Mouse (Mus musculus): ENCODE results near the gene Icam4. TPM values are rescaled to one million over a fixed set of nuclear protein-coding genes. Genes with fewer than 3 reads are reported as not detected.
"Not testable (repeated sequence)": the region's sequence is repeated elsewhere in the genome, so short reads cannot be mapped to it uniquely, and the experiment has no call there.

Icam4 gene
- polyA plus RNA-seq, 1 experiment from 2014 or later, result 0.65 TPM

- Histone ChIP-seq H3K9ac (ENCODE audit: low read depth, low read length) (no peak overlapping the region), H3K4me3 (ENCODE audit: low read depth, low read length) (no peak overlapping the region), H3K4me1 (ENCODE audit: control insufficient read depth, insufficient read depth, low read length) (no peaks in the 10 kb centered on the region), H3K27ac (replicated peaks; ENCODE audit: low read depth, low read length) (no peak overlapping the region), H3K4me2 (ENCODE audit: low read depth, low read length) (no peak overlapping the region), H3K36me3 (ENCODE audit: control insufficient read depth, insufficient read depth, low read length) (peaks cover 45% of the 10 kb centered on the region), H3K27me3 (replicated peaks; ENCODE audit: control insufficient read depth, insufficient read depth, low read length) (no peaks in the 10 kb centered on the region), H3K9me3 (ENCODE audit: control insufficient read depth, low read length) (no peaks in the 10 kb centered on the region)
- ATAC-seq (ENCODE audit: low read depth), result no peak
- no peak for DNase-seq (ENCODE audit: low spot score)
- WGBS, result 92% methylated on average over 9 of the region's 10 CpGs
Measured at GRCm38 (mm10) chr9:21007313-21007952, 21.7 kb upstream of the Icam4 start.

GRCm38 (mm10) chr9:21008007-21008406 is 21.2 kb upstream of the Icam4 start:
- WGBS, result 86% methylated on average over 7 of the region's 7 CpGs
- H3K27me3 ChIP-seq (replicated peaks; ENCODE audit: control insufficient read depth, insufficient read depth, low read length), result no peaks in the 10 kb centered on the region
- H3K9me3 ChIP-seq (ENCODE audit: control insufficient read depth, low read length), result no peaks in the 10 kb centered on the region
- H3K4me3 ChIP-seq (ENCODE audit: low read depth, low read length), result no peak overlapping the region
- no peak for DNase-seq (ENCODE audit: low spot score)
- no peak for ATAC-seq (ENCODE audit: low read depth)
- H3K4me1 ChIP-seq (ENCODE audit: control insufficient read depth, insufficient read depth, low read length), result no peaks in the 10 kb centered on the region
- H3K36me3 ChIP-seq (ENCODE audit: control insufficient read depth, insufficient read depth, low read length), result peaks cover 45% of the 10 kb centered on the region
- no peak overlapping the region for H3K9ac ChIP-seq (ENCODE audit: low read depth, low read length)
- H3K27ac ChIP-seq (replicated peaks; ENCODE audit: low read depth, low read length), result no peak overlapping the region
- H3K4me2 ChIP-seq (ENCODE audit: low read depth, low read length), result no peak overlapping the region

- Histone ChIP-seq H3K36me3 (ENCODE audit: control insufficient read depth, insufficient read depth, low read length) (peaks cover 35% of the 10 kb centered on the region), H3K9me3 (ENCODE audit: control insufficient read depth, low read length) (no peaks in the 10 kb centered on the region), H3K27ac (replicated peaks; ENCODE audit: low read depth, low read length) (no peak overlapping the region), H3K27me3 (replicated peaks; ENCODE audit: control insufficient read depth, insufficient read depth, low read length) (peaks cover 10% of the 10 kb centered on the region), H3K4me1 (ENCODE audit: control insufficient read depth, insufficient read depth, low read length) (no peaks in the 10 kb centered on the region), H3K9ac (ENCODE audit: low read depth, low read length) (no peak overlapping the region), H3K4me3 (ENCODE audit: low read depth, low read length) (no peak overlapping the region), H3K4me2 (ENCODE audit: low read depth, low read length) (no peak overlapping the region)
- no peak for ATAC-seq (ENCODE audit: low read depth)
- 54% methylated on average over 2 of the region's 2 CpGs for WGBS
- no peak for DNase-seq (ENCODE audit: low spot score)
Measured at GRCm38 (mm10) chr9:21010362-21010761, 18.8 kb upstream of the Icam4 start.

- H3K36me3 ChIP-seq (ENCODE audit: control insufficient read depth, insufficient read depth, low read length), result peaks cover 30% of the 10 kb centered on the region
- H3K27me3 ChIP-seq (replicated peaks; ENCODE audit: control insufficient read depth, insufficient read depth, low read length), result peaks cover 17% of the 10 kb centered on the region
- H3K27ac ChIP-seq (replicated peaks; ENCODE audit: low read depth, low read length); H3K9ac ChIP-seq (ENCODE audit: low read depth, low read length); H3K4me1 ChIP-seq (ENCODE audit: control insufficient read depth, insufficient read depth, low read length); H3K9me3 ChIP-seq (ENCODE audit: control insufficient read depth, low read length); ATAC-seq (ENCODE audit: low read depth); H3K4me2 ChIP-seq (ENCODE audit: low read depth, low read length); H3K4me3 ChIP-seq (ENCODE audit: low read depth, low read length); DNase-seq (ENCODE audit: low spot score): not testable (repeated sequence)
- WGBS, result 63% methylated on average over 9 of the region's 9 CpGs
Measured at GRCm38 (mm10) chr9:21010939-21011541, 18.1 kb upstream of the Icam4 start.

GRCm38 (mm10) chr9:21011846-21012312 is 17.3 kb upstream of the Icam4 start:
- 37% methylated on average over 5 of the region's 5 CpGs for WGBS
- peaks cover 25% of the 10 kb centered on the region for H3K27me3 ChIP-seq (replicated peaks; ENCODE audit: control insufficient read depth, insufficient read depth, low read length)
- H3K4me1 ChIP-seq (ENCODE audit: control insufficient read depth, insufficient read depth, low read length), result no peaks in the 10 kb centered on the region
- DNase-seq (ENCODE audit: low spot score) (no peak), ATAC-seq (ENCODE audit: low read depth) (no peak)
- peak overlapping the region; percentile 33; the same call in 1 of the 2 replicates for H3K27ac ChIP-seq (replicated peaks; ENCODE audit: low read depth, low read length)
- peaks cover 23% of the 10 kb centered on the region for H3K36me3 ChIP-seq (ENCODE audit: control insufficient read depth, insufficient read depth, low read length)
- no peaks in the 10 kb centered on the region for H3K9me3 ChIP-seq (ENCODE audit: control insufficient read depth, low read length)
- H3K4me3 ChIP-seq (ENCODE audit: low read depth, low read length), result no peak overlapping the region
- H3K4me2 ChIP-seq (ENCODE audit: low read depth, low read length), result no peak overlapping the region
- no peak overlapping the region for H3K9ac ChIP-seq (ENCODE audit: low read depth, low read length)

- 36% methylated on average over 1 of the region's 1 CpGs for WGBS
- no peak overlapping the region for H3K4me2 ChIP-seq (ENCODE audit: low read depth, low read length)
- no peaks in the 10 kb centered on the region for H3K4me1 ChIP-seq (ENCODE audit: control insufficient read depth, insufficient read depth, low read length)
- ATAC-seq (ENCODE audit: low read depth) (no peak), DNase-seq (ENCODE audit: low spot score) (no peak)
- no peak overlapping the region for H3K9ac ChIP-seq (ENCODE audit: low read depth, low read length)
- no peaks in the 10 kb centered on the region for H3K9me3 ChIP-seq (ENCODE audit: control insufficient read depth, low read length)
- H3K4me3 ChIP-seq (ENCODE audit: low read depth, low read length), result no peak overlapping the region
- peak overlapping the region; percentile 33; the same call in 1 of the 2 replicates for H3K27ac ChIP-seq (replicated peaks; ENCODE audit: low read depth, low read length)
- H3K36me3 ChIP-seq (ENCODE audit: control insufficient read depth, insufficient read depth, low read length), result peaks cover 18% of the 10 kb centered on the region
- peaks cover 30% of the 10 kb centered on the region for H3K27me3 ChIP-seq (replicated peaks; ENCODE audit: control insufficient read depth, insufficient read depth, low read length)
Measured at GRCm38 (mm10) chr9:21012368-21012767, 16.8 kb upstream of the Icam4 start.

GRCm38 (mm10) chr9:21014691-21015570 is 14.2 kb upstream of the Icam4 start:
- H3K36me3 ChIP-seq (ENCODE audit: control insufficient read depth, insufficient read depth, low read length), result no peaks in the 10 kb centered on the region
- H3K27me3 ChIP-seq (replicated peaks; ENCODE audit: control insufficient read depth, insufficient read depth, low read length), result peaks cover 33% of the 10 kb centered on the region
- H3K9ac ChIP-seq (ENCODE audit: low read depth, low read length), result peak overlapping the region; percentile 54
- peak; percentile 69 for ATAC-seq (ENCODE audit: low read depth)
- peak overlapping the region; percentile 43 for H3K4me3 ChIP-seq (ENCODE audit: low read depth, low read length)
- 2% methylated on average over 23 of the region's 29 CpGs for WGBS
- H3K4me1 ChIP-seq (ENCODE audit: control insufficient read depth, insufficient read depth, low read length), result no peaks in the 10 kb centered on the region
- no peaks in the 10 kb centered on the region for H3K9me3 ChIP-seq (ENCODE audit: control insufficient read depth, low read length)
- peak overlapping the region; percentile 68 for H3K4me2 ChIP-seq (ENCODE audit: low read depth, low read length)
- DNase-seq (ENCODE audit: low spot score), result peak; percentile 77
- no peak overlapping the region for H3K27ac ChIP-seq (replicated peaks; ENCODE audit: low read depth, low read length)

- peak within 1 kb of the TSS; percentile 54 for H3K9ac ChIP-seq (ENCODE audit: low read depth, low read length)
- under 1% methylated on average over 21 of the region's 30 CpGs for WGBS
- H3K27me3 ChIP-seq (replicated peaks; ENCODE audit: control insufficient read depth, insufficient read depth, low read length), result peaks cover 33% of the 10 kb centered on the region
- no peaks in the 10 kb centered on the region for H3K36me3 ChIP-seq (ENCODE audit: control insufficient read depth, insufficient read depth, low read length)
- DNase-seq (ENCODE audit: low spot score) (peak; percentile 52), ATAC-seq (ENCODE audit: low read depth) (peak; percentile 48)
- H3K4me3 ChIP-seq (ENCODE audit: low read depth, low read length), result peak within 1 kb of the TSS; percentile 43
- no peak within 1 kb of the TSS for H3K27ac ChIP-seq (replicated peaks; ENCODE audit: low read depth, low read length)
- no peaks in the 10 kb centered on the region for H3K9me3 ChIP-seq (ENCODE audit: control insufficient read depth, low read length)
- H3K4me1 ChIP-seq (ENCODE audit: control insufficient read depth, insufficient read depth, low read length), result no peaks in the 10 kb centered on the region
- peak within 1 kb of the TSS; percentile 68 for H3K4me2 ChIP-seq (ENCODE audit: low read depth, low read length)
Measured at GRCm38 (mm10) chr9:21015571-21016130, 13.5 kb upstream of the Icam4 start, which contains the start of gene Icam1. TSS of gene Icam1 (plus strand) at chr9:21015985.

Measured in embryonic facial prominence, embryonic 14.5 days (tissue).